Mouse (Mus musculus): Measurements from ENCODE around the gene Galnt18. TPM values are rescaled to one million over a fixed set of nuclear protein-coding genes. Genes with fewer than 3 reads are reported as not detected.

Gene Galnt18
- polyA plus RNA-seq, 1 experiment from 2014 or later = 19.2 TPM

DNA sequence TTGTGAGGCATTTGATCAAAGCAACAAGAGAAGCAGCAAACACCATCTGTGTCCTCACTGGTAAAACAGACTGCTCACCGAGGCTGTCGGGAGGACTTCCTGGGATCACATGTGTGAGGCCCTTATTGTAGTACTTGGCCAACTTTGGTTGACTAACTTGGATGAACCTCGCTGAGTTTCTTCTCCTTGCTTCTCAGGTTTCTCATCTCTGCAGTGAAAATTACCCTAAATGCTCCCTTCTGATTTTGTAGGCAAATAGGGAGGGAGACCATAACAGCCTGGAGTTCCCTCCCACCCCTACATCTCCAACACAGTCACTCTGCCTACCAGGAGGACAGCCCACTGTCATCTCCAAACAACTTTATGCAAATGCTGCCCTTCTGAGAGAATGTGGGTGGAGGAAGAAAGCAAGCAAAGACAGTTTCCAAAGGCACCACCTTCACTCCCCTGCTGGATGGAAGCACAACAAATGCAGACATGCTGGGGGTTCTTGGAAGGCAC, 31.2 kb downstream of the Galnt18 start:
- H3K4me1 ChIP-seq (ENCODE audit: control insufficient read depth, insufficient read depth, low read length) = no peaks in the 10 kb centered on the region
- 79% methylated on average over 3 of the region's 3 CpGs for WGBS

DNA sequence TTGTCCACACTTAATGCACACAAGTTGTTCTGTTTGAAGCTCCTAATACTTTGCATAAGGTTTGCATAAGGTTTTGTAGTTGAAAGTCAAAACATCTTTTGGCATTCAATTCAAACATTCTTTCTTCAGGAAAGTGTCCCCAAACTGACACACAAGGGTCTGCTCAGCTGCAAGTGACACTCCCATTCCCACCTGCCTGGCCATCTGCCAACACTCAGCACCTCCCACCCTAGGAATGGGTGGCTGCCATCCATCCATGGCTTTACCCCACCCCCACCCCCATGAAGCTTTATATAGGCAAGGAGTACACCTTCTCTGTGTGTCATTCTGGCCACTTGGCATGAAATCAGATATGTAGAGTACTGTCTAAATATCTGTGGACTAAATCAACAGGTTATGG, 35.0 kb downstream of the Galnt18 start:
- Histone ChIP-seq H3K4me1 (ENCODE audit: control insufficient read depth, insufficient read depth, low read length) (peaks cover 10% of the 10 kb centered on the region), H3K9me3 (replicated peaks; ENCODE audit: control insufficient read depth, low read length) (no peaks in the 10 kb centered on the region), H3K4me3 (ENCODE audit: low read length) (no peak overlapping the region), H3K9ac (ENCODE audit: low read length) (no peak overlapping the region), H3K4me2 (ENCODE audit: low read depth, low read length) (no peak overlapping the region), H3K27me3 (ENCODE audit: control insufficient read depth, insufficient read depth, low read length) (no peaks in the 10 kb centered on the region), H3K36me3 (ENCODE audit: control insufficient read depth, insufficient read depth) (no peaks in the 10 kb centered on the region), H3K27ac (ENCODE audit: low read length) (no peak overlapping the region)
- ATAC-seq (replicated peaks; ENCODE audit: extremely low read depth, insufficient read depth, low FRiP score) = no peak

More for the DNA sequence above, 31.2 kb downstream of the Galnt18 start:
- no peak for ATAC-seq (replicated peaks; ENCODE audit: extremely low read depth, insufficient read depth, low FRiP score)
- no peak overlapping the region for H3K9ac ChIP-seq (ENCODE audit: low read length)
- H3K27me3 ChIP-seq (ENCODE audit: control insufficient read depth, insufficient read depth, low read length) = no peaks in the 10 kb centered on the region
- H3K27ac ChIP-seq (ENCODE audit: low read length) = no peak overlapping the region
- no peak overlapping the region for H3K4me3 ChIP-seq (ENCODE audit: low read length)
- no peaks in the 10 kb centered on the region for H3K36me3 ChIP-seq (ENCODE audit: control insufficient read depth, insufficient read depth)
- no peak overlapping the region for H3K4me2 ChIP-seq (ENCODE audit: low read depth, low read length)
- no peaks in the 10 kb centered on the region for H3K9me3 ChIP-seq (replicated peaks; ENCODE audit: control insufficient read depth, low read length)

DNA sequence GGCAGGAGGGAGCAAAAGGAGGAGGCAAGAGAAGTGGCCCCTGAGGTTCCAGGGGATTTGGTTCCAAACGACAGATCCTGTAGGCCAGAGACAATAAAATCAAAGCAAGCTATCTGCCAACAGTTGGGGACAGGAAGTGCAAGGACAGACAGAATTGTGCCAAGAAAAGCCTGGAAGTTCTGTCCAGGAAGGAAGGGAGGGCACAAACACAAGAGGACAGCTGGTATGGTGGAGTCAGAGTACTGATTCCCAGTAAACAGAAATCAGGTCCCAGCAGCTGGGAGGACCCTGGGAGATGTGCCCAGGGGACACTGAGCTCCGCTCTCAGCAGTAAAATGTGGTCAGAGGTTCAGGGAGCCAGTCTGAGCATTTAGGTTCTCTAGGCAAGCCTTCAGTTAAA, 38.2 kb downstream of the Galnt18 start:
- no peak for ATAC-seq (replicated peaks; ENCODE audit: extremely low read depth, insufficient read depth, low FRiP score)
- H3K27ac ChIP-seq (ENCODE audit: low read length) = peak overlapping the region; percentile 4
- no peak overlapping the region for H3K4me3 ChIP-seq (ENCODE audit: low read length)
- no peaks in the 10 kb centered on the region for H3K27me3 ChIP-seq (ENCODE audit: control insufficient read depth, insufficient read depth, low read length)
- 0 out of 2 replicates have a peak overlapping the region, but pooled peaks have one; percentile 17 for H3K9ac ChIP-seq (ENCODE audit: low read length)
- H3K4me1 ChIP-seq (ENCODE audit: control insufficient read depth, insufficient read depth, low read length) = peaks cover 33% of the 10 kb centered on the region
- 36% methylated on average over 2 of the region's 2 CpGs for WGBS
- no peaks in the 10 kb centered on the region for H3K9me3 ChIP-seq (replicated peaks; ENCODE audit: control insufficient read depth, low read length)
- no peak overlapping the region for H3K4me2 ChIP-seq (ENCODE audit: low read depth, low read length)
- no peaks in the 10 kb centered on the region for H3K36me3 ChIP-seq (ENCODE audit: control insufficient read depth, insufficient read depth)

DNA sequence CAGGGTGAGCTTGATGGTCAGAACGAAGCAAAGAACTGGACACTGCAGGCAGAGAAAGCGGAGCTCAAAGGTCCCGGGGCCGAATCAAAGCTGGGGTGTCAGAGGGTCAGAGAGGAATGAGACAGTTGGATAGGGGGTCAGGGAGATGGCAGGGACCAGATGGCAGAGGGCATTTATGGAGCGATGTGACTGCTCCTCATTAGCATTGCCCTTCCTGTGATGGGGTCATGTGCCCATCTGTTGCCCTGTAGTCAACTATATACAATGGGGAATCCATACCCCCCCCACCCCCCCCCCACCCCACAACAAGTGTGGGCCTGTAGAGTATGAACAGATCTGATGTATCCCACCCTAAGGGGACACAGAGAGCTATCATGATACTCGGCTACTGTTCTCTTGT, 39.7 kb downstream of the Galnt18 start:
- no peak for ATAC-seq (replicated peaks; ENCODE audit: extremely low read depth, insufficient read depth, low FRiP score)
- Histone ChIP-seq H3K4me1 (ENCODE audit: control insufficient read depth, insufficient read depth, low read length) (peaks cover 33% of the 10 kb centered on the region), H3K4me3 (ENCODE audit: low read length) (no peak overlapping the region), H3K9ac (ENCODE audit: low read length) (no peak overlapping the region), H3K4me2 (ENCODE audit: low read depth, low read length) (no peak overlapping the region), H3K9me3 (replicated peaks; ENCODE audit: control insufficient read depth, low read length) (no peaks in the 10 kb centered on the region), H3K36me3 (ENCODE audit: control insufficient read depth, insufficient read depth) (no peaks in the 10 kb centered on the region), H3K27ac (ENCODE audit: low read length) (no peak overlapping the region), H3K27me3 (ENCODE audit: control insufficient read depth, insufficient read depth, low read length) (no peaks in the 10 kb centered on the region)
- 89% methylated on average over 6 of the region's 6 CpGs for WGBS

GRCm38 (mm10) chr7:111739371-111739765, 40.4 kb downstream of the Galnt18 start:
- Histone ChIP-seq H3K9me3 (replicated peaks; ENCODE audit: control insufficient read depth, low read length) (no peaks in the 10 kb centered on the region), H3K27me3 (ENCODE audit: control insufficient read depth, insufficient read depth, low read length) (no peaks in the 10 kb centered on the region), H3K4me2 (ENCODE audit: low read depth, low read length) (no peak overlapping the region), H3K4me3 (ENCODE audit: low read length) (no peak overlapping the region), H3K36me3 (ENCODE audit: control insufficient read depth, insufficient read depth) (no peaks in the 10 kb centered on the region), H3K27ac (ENCODE audit: low read length) (no peak overlapping the region), H3K4me1 (ENCODE audit: control insufficient read depth, insufficient read depth, low read length) (peaks cover 33% of the 10 kb centered on the region), H3K9ac (ENCODE audit: low read length) (no peak overlapping the region)
- no peak for ATAC-seq (replicated peaks; ENCODE audit: extremely low read depth, insufficient read depth, low FRiP score)
- WGBS = 37% methylated on average over 5 of the region's 5 CpGs

DNA sequence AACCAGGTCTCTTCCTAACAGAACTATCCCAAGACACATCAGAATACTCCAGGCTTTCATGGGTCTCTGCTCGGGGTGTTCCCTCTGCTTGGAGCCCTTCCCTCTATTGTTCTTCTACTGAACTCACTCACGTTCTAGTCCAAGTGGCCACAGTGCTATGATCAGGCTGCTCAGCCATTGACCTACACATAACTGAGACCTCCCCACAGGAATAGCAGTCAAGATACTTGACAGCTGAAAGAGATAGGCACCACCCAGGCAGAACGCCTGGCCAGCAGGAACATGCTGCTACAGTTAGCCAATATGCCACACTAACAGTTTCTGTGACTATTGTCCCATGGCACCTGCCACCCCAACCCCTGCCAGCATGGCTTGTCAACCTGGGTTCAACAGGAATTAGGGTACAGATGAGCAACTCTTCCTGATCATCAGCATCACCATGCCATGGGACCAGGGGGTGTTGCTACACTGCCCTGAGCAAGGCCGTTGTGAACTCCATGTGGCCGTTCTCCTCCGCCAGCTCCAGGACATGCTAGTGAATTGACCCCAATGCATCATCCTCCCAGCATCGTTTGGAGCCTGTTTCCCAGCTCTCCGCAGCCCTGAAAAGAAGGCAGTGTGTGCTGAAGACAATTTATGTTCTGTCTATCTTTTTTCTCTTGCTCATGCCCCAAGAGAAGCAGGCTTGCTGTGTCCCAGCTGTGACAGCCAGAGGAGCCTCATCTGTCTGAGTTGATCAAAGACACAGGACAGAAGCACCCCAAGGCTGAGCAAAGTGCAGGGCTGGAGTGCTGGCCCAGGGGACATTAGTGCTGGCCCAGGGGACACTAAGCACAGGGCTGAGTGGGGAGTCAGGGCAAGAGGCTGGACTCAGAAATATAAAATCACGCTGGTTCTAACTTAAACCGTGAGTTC, 41.1 kb downstream of the Galnt18 start:
- Histone ChIP-seq H3K9me3 (replicated peaks; ENCODE audit: control insufficient read depth, low read length) (no peaks in the 10 kb centered on the region), H3K27ac (ENCODE audit: low read length) (0 out of 2 replicates have a peak overlapping the region, but pooled peaks have one; percentile 25), H3K27me3 (ENCODE audit: control insufficient read depth, insufficient read depth, low read length) (no peaks in the 10 kb centered on the region), H3K4me2 (ENCODE audit: low read depth, low read length) (no peak overlapping the region), H3K4me1 (ENCODE audit: control insufficient read depth, insufficient read depth, low read length) (peaks cover 33% of the 10 kb centered on the region), H3K36me3 (ENCODE audit: control insufficient read depth, insufficient read depth) (no peaks in the 10 kb centered on the region), H3K9ac (ENCODE audit: low read length) (peak overlapping the region; percentile 28), H3K4me3 (ENCODE audit: low read length) (no peak overlapping the region)
- WGBS = 62% methylated on average over 10 of the region's 10 CpGs
- ATAC-seq (replicated peaks; ENCODE audit: extremely low read depth, insufficient read depth, low FRiP score) = peak; percentile 38; the same call in 1 of the 2 replicates

- Histone ChIP-seq H3K9ac (ENCODE audit: low read length) (no peak overlapping the region), H3K27me3 (ENCODE audit: control insufficient read depth, insufficient read depth, low read length) (no peaks in the 10 kb centered on the region), H3K9me3 (replicated peaks; ENCODE audit: control insufficient read depth, low read length) (no peaks in the 10 kb centered on the region), H3K4me2 (ENCODE audit: low read depth, low read length) (no peak overlapping the region), H3K4me1 (ENCODE audit: control insufficient read depth, insufficient read depth, low read length) (peaks cover 33% of the 10 kb centered on the region), H3K4me3 (ENCODE audit: low read length) (no peak overlapping the region), H3K27ac (ENCODE audit: low read length) (no peak overlapping the region), H3K36me3 (ENCODE audit: control insufficient read depth, insufficient read depth) (no peaks in the 10 kb centered on the region)
- WGBS = 35% methylated on average over 7 of the region's 7 CpGs
- no peak for ATAC-seq (replicated peaks; ENCODE audit: extremely low read depth, insufficient read depth, low FRiP score)
These were observed 42.4 kb downstream of the Galnt18 start for GRCm38 (mm10) chr7:111737426-111737825.

GRCm38 (mm10) chr7:111736365-111736764, 43.4 kb downstream of the Galnt18 start:
- H3K27ac ChIP-seq (ENCODE audit: low read length) = no peak overlapping the region
- H3K27me3 ChIP-seq (ENCODE audit: control insufficient read depth, insufficient read depth, low read length) = no peaks in the 10 kb centered on the region
- no peak overlapping the region for H3K9ac ChIP-seq (ENCODE audit: low read length)
- no peak for ATAC-seq (replicated peaks; ENCODE audit: extremely low read depth, insufficient read depth, low FRiP score)
- H3K36me3 ChIP-seq (ENCODE audit: control insufficient read depth, insufficient read depth) = no peaks in the 10 kb centered on the region
- H3K4me1 ChIP-seq (ENCODE audit: control insufficient read depth, insufficient read depth, low read length) = peaks cover 28% of the 10 kb centered on the region
- WGBS = 62% methylated on average over 3 of the region's 3 CpGs
- no peaks in the 10 kb centered on the region for H3K9me3 ChIP-seq (replicated peaks; ENCODE audit: control insufficient read depth, low read length)
- H3K4me2 ChIP-seq (ENCODE audit: low read depth, low read length) = no peak overlapping the region
- no peak overlapping the region for H3K4me3 ChIP-seq (ENCODE audit: low read length)

All from heart, embryonic 16.5 days (tissue).